Mouse (Mus musculus) embryo, embryonic 11.5 days (tissue): ENCODE data around the gene Sgms2.

Experiments
- DNase-seq: peaks from one replicate; pipeline ENCODE4 v3.0.0-alpha.2; 2012; ENCODE audit warnings: low read depth, low spot score

Gene Sgms2

DNA sequence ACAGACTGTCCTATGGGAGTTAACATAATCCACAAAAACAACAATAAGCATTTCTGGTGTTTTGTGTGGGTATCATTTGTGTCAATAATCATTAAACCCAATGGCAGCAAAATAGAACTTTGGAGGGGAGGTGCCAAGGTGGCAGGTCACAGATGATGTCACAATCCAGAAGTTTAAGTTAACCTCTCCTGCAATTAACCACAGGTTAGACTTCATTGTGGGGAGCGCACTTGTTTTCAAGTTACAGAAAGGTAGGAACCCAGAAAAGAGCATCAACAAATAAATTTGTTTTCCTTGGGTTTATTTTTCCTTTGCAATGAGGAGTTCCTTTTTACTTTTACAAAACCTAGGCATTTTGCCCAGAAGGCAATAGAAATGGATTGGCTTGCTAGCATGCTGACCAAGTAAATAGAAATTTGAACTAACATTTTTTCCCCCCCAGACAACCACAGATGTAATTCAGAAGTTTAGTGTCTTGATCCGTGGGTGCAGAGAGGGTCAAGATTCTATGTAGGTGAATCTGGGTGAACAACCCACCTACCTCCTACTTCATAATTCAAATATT is at the start of gene Sgms2:
Gene Sgms2, minus strand, starts transcription at position 51 of the 565 bp plus-strand sequence.
- DNase-seq = no peak

DNA sequence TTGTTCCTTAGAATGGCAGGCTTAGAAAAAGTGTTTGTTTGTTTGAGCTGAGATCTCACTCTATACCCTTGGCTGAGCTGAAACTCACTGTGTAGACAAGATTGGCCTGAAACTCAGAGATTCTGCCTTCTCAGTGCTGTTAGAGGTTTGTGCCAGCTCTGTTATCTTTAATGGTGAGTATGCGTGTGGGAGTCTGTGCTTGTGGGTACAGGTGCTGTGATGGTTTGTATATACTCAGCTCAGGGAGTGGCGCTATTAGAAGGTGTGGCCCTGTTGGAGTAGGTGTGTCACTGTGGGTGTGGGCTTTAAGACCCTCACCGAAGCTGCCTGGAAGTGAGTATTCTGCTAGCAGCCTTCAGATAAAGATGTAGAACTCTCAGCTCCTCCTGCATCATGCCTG is 34.0 kb upstream of the Sgms2 start:
- DNase-seq = no peak

DNA sequence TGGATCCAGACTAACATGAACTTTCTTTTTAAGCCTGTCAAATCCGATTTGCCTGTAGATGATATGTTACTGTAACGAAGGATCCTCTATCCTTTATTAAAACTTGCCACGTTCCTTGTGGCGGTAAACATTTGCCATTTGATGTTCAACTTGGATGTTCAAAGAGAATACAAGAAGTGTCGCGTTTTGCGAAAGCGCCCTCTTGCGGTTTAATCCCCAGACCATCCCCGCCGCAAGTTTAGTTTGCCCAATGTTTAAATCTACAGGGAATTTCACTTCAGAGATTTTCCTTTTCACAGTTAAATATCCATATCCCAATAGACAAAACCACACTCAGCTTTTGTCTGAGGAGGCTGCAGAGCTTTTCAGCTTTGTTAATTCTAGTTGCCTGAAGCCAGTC is 33.6 kb upstream of the Sgms2 start:
- no peak for DNase-seq

DNA sequence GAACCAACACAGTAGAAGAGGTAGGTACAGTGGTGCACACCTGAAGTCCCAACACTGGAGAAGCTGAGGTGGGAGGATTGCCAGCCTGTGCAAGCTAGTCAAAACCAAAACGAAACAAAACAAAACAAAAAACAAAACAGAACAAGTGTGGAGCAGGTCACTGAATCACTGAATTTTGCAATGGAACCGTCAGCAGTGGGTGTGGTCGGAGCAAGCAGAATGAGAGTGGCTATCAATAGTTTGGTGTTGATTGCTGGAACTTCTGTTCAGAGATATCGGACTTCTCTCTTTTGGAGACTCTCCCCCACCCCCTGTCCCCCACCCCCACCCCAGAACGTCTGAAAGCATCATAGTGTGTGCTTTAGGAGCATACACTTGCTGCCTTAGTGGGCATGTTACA is 33.0 kb upstream of the Sgms2 start:
- no peak for DNase-seq

DNA sequence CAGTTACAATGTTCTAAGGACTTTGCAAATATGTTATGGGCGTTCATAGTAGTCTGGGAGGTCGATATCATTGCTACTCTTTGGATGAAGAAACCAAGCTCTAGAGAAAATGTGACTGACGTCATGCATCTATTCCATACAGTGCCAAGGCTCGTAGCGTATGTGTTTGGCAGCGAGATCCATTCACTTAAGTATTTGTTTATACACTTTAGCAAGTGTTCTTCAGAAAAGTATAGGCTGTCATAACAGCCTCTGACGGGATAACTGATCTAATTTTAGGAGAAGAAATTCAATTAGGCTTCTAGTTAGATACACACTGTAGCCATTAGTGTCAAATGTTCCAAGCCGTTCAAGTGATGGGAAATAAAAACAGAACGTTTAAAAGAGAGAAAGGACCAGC is 32.5 kb upstream of the Sgms2 start:
- DNase-seq = no peak

DNA sequence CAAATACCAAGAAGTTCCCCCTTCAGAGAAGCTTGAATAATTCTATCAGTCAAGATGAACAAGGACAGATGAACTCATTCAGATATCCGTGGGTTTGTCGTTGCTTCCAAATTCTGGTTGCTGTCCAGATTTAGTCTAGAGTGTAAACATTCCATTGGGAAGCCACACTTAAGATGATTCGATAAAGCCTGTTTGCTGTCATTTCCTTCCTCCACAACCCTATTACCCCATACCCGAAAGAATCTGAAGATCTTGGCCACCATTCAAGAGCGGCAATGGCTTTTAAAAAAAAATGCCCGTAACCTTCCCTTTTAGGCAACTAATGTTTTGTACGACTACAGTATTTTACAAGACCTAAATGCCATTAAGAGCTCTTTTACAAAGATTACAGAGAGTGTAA is 31.0 kb upstream of the Sgms2 start:
- no peak for DNase-seq

DNA sequence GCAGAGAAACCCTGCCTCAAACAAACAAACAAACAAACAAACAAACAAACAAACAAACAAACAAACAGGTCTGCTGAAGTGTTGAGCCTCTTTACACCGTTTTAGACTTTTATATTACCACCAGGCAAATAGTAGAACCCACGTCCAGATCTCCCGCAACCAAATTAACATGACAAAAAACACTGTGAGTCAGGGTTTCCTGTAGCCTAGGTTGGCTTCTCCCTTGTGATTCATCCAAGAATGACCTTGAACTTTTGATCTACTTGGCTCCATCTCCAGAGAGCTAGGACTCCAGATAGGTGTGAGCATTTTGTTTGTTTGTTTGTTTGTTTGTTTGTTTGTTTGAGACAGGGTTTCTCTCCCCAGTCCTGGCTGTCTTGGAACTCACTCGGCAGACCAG is 30.0 kb upstream of the Sgms2 start:
- no peak for DNase-seq

DNA sequence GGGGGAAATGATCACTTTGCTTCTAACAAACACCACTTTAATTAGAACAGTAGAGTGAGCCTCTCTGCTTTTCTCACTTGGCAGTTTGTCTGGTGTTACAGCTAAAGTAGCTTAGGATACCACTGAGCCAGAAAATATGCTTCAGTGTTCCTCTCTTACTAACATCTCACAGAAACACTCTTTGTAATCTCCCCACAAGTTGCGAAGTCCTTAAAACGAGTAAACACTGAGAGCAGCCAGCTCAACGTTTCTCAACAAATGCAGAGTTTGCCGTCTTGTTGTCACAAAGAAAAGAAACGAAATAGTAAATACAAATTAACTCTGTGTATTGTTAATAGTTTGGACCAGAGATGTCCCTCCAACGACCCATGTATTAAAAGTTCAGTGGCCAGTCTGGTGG is 26.5 kb upstream of the Sgms2 start:
- no peak for DNase-seq

DNA sequence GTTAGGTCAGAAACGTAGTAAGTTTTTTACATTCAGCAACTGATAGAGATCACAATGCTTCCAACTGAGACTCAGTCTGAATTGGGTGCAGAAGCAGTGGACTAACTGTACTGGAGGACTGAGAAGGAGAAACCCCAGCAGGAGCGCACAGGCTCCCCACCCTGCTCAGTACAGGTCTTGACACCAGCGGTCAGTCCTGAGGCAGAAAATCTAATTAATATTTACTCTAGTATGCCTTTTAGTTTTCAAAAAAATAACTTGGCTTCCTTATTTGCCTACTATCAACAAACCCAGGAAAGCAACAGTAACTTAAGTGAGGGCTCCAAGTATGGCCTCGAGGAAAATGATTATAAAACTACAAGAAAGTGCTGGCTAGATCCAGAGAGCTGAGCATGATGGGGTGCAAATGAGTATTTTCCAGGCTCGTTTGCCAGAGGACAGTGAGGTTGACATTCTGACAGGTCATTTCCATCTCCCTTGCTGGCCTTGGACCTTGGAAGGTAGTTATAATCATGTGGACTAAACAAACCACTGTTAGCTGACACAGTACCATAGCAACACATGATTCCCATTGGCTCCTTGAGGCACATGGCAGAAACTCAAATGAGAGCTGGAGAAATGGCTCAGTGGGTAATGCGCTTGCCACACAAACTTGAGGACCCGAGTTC is 25.3 kb upstream of the Sgms2 start:
- DNase-seq = no peak

DNA sequence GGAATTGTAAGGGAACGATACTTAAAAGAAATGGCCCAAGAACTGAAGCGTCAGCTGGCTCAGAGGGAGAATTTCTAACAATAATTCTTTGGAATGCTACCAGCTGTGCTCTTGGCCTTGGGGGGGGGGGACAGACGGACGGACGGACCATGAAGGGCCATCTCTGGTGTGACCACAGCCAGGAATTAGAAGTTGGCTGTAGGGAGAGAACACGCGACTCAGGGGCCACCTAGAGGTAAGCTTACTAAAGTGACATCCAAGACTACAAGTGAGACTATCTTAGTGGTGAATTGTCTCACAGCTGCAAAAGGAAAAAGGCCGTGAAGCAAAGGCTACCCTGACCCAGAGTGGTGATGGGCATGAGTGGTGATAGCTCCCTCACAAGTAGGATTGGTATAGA is 20.4 kb upstream of the Sgms2 start:
- no peak for DNase-seq

DNA sequence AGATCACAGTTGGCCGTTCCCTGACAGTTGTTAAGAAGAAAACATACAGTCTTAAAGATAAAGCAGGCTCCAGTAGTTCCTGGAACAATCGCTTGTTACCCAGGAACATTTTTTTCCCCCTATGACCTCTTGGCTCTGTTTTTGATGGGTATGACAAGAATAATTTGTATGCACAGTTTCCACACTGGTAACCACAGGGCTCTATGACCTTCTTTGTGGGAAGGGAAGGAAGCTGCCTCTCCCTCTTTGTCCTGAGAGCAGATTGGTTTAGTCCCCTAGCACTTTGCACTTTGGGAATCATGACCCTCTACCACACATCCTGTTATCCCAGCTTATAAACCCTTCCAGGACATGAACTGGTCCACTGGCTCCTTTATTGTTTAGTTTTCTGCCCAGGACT is 16.8 kb upstream of the Sgms2 start:
- DNase-seq = no peak

DNA sequence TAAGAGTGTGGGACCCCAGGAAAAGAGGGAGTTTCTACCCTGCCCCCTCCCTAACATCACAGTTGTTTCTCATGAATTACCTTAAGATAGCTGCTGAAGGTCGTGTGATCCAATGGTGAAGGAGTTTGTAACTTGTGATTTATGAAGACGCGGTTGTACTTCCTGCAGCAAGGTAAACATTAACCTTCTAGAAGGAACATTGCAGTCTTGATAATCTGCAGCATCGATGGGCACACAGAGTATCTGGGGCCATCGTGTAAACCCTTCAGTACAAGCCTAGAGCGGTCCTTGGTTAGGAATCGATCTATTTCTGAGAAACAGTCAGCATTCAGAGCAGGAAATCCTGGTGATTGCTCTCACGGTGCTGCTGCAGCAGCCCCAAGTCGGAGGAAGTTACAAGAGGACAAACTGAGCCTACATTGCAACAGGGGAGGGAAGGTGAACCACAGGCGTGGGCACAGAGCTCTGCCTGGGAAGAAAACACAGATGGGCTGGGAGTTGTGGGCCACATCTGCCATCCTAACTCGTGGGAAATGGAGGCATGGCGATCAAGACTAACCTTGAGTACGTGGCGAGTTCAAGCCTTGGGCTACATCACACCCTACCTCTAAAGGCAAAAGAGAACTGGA is 13.5 kb upstream of the Sgms2 start:
- DNase-seq = no peak

DNA sequence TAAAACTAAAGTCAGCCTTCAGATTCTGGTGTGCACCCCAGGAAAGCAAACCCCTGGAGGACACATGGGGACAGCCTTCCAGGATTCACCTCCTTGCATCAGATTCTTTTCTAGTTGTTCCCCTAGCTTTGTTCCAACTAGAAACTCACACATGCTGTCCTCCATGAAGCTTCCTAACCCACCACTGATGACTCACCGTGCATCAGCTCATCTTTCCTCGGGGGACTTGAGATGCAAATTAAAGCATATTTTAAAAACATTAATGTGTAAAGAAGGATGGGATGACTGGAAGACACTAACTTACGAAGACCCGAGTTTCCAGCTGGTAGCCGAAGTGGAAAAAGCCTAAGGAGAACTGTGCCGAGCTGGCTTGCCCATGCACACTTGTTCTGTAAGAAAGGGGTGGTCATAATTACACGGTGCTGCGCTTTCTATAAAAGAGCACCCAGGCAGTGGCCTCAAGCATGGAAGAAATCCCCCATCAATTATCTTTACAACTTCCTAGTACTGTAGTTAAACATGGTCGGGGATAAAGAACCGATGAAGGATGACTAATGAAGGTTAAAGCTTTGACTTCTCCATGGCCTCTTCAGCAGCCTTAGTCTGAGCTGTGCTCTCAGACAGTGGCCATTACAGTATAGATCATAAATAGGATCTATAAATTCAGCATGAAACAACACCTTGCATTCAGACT is 10.6 kb upstream of the Sgms2 start:
- DNase-seq = no peak

DNA sequence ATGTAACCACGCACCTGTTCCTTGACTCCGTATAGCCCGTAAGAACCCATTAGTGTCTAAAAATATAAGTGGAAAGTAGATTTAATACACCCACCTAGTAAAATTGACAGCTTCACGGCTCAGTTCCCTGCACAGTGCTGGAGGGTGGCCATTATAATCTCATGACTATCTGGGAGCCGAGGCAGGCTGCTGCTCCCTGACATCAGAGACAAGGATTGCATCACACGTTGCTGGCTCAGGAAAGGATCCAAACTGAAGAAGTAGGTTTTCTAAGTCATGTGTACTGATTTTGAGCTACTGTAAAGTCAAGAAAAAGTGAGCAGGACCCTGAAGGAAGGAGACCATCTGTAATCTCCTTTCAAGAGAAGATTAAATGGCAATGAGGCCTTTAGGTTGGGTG is 8.4 kb upstream of the Sgms2 start:
- no peak for DNase-seq

DNA sequence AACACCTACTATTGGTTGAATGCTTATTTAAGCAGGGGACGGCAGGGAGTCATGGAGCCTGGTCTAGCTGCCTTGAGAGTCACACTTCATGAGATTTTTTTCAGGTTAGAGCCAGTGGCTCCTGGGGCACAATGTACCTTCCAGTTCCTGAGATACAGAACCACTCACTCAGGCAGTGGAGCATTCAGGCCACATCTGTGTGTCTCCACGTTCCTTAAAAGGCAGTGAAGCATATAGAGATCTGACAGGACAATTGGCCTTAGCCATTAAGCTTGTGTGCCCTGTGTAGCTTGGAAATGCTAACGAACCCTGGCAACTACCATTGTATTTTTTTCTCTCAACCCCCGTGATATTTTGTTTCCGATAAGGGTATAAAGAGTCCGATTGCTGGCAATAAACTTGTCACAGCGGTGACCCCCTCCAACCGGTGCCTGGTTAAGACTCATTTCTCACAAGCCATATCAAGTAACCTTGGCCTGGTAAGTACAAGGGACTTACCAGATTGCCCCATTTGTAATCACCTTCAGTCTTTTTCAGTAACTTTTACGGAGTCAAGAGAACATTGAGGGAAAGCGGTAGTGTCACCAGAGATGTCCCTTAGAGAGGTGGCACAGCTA is 5.4 kb upstream of the Sgms2 start:
- no peak for DNase-seq

DNA sequence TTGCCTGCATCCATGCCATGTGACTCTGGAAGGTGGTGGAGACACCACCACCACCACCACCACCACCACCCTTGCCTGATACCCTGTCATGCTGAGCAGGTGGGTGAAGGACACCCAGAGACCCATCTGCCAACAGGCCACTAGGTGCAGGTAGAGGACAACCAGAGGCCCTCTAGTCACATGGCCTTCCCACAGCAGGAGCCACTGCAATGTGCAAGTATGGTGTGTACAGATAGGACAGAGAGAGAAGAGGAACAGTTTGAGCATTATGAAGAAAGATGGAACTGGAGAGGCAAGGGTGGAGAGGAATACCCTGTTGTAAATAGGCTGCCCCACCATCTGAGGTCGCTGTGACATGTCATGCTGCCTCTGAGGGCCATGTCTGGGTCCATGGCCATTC is 3.9 kb upstream of the Sgms2 start:
- no peak for DNase-seq

DNA sequence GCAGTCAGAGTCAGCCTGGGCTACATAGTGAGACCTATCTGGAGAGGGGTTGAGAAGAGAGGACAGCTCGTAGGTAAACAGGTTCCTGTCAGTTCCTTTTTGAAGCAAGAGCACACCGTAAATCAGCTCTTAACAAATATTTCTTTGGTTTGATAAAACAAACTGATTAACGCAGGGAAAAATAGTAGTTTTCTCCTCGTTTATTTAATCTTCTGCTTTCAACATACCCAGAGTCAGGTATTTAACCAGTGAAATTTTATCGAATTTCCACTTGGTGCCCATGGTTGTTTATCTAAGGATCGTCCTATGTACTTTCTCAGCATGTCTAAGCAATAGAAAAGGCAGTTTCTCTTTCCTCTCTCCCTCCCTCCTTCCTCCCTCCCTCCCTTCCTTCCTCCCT is 2.0 kb upstream of the Sgms2 start:
- DNase-seq = no peak

DNA sequence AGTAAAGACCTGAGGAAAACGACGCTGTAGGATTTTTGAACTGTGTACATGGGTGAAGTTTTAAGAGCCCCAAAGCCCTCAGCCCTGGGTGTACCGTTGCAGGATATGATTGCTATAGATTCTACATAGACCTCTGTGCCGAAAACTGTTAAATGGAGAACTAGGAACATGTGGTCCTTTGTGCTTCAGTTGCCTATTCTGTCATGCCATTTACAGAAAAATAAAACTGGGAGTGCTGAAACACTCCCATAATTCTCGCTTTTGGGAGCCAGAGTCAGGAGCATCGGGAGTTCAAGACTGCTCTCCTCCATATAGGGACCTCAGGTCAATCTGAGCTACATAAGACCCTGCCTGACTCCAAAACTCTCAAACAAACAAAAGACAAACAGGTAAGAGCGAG is 769 bp upstream of the Sgms2 start:
- DNase-seq = no peak

DNA sequence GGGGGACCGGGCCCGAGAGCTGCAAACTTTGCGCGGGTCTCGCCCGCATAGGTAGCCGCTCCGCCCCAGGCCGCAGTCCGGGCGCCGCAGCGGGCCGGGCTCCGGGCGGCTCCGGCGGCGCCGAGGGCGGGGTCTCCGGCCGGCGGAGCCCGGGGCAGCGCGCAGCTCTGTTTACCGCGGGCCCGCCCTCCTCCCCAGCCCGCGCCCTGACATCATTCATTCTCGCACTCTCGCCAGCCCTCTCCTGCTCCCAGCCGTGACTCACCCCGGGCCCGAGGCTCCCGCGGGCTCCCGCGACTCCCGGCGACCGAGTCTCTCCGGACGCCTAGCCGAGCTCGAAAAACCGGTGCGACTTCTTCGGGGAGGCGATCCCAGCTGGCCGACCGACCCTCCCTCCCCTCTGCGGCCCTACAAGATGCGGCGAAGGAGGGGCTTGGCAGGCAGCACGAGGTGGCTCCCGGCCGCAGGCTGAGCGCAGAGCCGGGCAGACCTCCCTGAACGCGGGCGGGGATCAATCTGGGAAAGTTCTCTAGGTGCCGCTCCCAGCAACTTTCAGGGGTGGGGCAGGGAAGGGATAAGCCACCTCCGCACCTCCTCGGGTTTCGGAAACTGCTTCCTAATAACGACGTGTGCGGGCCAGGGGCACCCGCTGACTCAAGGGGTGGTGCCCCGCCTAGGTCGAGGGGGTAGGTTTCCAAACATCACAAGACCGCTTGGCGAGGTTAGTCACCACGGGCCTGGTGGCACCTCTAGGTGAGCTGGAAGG is 885 bp downstream of the Sgms2 start:
- DNase-seq = no peak

DNA sequence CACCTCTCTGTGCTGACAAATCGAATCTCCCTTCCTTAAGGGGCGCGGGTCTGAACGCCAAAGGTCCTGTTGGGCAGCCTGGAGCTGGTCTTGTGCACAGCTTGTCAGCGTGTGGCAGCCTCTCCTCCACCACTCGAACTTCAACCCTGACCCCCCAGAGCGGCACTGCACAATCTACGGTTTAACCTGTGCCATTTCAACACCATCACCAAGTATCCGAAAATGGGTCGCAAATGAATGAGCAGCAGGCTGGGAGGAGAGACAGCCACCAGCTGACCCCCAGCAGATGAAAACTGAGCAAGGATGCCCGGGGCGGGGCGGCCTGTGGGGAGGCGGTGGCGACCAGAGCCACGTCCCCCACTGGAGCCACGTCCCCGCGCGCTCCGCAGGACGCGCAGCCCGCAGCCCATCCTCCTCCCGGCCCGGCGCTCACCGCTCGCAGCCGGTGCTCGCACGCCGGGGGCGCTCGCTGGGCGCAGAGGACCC is 1.5 kb downstream of the Sgms2 start:
- no peak for DNase-seq

DNA sequence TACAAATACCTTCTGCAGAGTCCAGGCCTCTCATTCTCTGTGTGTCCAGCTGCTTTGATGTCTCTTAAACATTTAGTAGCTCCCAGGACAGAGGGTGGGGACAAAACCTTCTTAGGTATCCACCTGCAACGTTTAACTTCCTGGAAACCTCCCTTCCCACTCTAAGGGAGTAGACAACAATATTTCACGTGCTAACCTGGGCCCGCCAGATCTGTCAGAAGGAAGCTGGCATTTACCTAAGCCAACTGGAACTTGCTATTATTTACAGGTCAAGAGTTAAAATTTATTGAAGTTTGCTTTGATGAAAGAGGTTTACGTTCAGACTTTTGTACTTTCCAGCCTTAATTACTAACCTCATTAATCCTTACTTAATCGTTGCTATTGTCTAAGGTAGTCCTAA is 2.2 kb downstream of the Sgms2 start:
- DNase-seq = no peak

DNA sequence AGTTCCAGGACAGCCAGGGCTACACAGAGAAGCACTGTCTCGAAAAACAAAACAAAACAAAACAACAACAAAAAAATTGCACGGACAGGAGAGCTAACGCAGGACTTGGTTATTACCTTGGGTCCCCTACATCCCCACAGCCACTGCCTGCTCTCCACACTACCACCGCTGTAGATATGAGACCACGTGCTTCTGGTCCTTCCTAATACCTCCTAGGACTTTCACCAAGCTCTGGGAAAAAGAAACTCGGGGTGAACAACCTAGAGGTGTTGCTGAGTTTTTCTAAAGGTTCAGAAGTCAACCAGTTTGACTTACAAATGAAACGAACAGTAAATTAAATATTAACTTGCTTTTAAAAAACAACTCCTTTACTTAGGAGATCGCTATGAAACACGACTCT is 2.8 kb downstream of the Sgms2 start:
- DNase-seq = no peak
